Mouse (Mus musculus) forebrain, embryonic 16.5 days (tissue): ENCODE measurements around the gene Crocc. TPM values are rescaled to one million over a fixed set of nuclear protein-coding genes. Genes with fewer than 3 reads are reported as not detected.

Source experiments
- ATAC-seq: fragments of 200-750 bp; cut with Nextera tagmentation; 2 replicates; pipeline ENCODE4 v1.8.0; 2017; ENCODE audit warnings: mild to moderate bottlenecking, moderate library complexity
- H3K27ac ChIP-seq: fragments of 300-500 bp; sonication (generic); 2 replicates; pipeline ENCODE4 v1.5.1; 2014; ENCODE audit warnings: low read length, control low read depth
- H3K27me3 ChIP-seq: fragments of 300-500 bp; sonication (generic); replicated peaks from 2 replicates; pipeline ENCODE4 v1.6.1; 2014; ENCODE audit warnings: low read length; ENCODE audit not compliant: control insufficient read depth, insufficient read depth
- H3K36me3 ChIP-seq: fragments of 300-500 bp; sonication (generic); 2 replicates; pipeline ENCODE4 v1.6.1; 2014; ENCODE audit not compliant: control insufficient read depth, insufficient read depth
- H3K4me1 ChIP-seq: fragments of 300-500 bp; sonication (generic); replicated peaks from 2 replicates; pipeline ENCODE4 v1.6.1; 2014; ENCODE audit warnings: low read length; ENCODE audit not compliant: control insufficient read depth, insufficient read depth
- H3K4me2 ChIP-seq: fragments of 300-500 bp; sonication (generic); 2 replicates; pipeline ENCODE4 v1.6.1; 2014; ENCODE audit warnings: mild to moderate bottlenecking, low read length, control low read depth
- H3K4me3 ChIP-seq: fragments of 300-500 bp; sonication (generic); replicated peaks from 2 replicates; pipeline ENCODE4 v1.5.1; 2014; ENCODE audit warnings: mild to moderate bottlenecking, low read length, control low read depth
- H3K9ac ChIP-seq: fragments of 300-500 bp; sonication (generic); replicated peaks from 2 replicates; pipeline ENCODE4 v1.6.1; 2014; ENCODE audit warnings: low read depth, low read length, control low read depth
- H3K9me3 ChIP-seq: fragments of 300-500 bp; sonication (generic); 2 replicates; pipeline ENCODE4 v1.6.1; 2016; ENCODE audit warnings: low read length; ENCODE audit not compliant: control insufficient read depth
- WGBS: fragments of 180-500 bp; shearing (Covaris S2); extraction: QIAGEN DNeasy Blood & Tissue Kit; methylation state at CpG from one replicate; pipeline ENCODE4 v1.1.7; 2014; 5-methylcytosine and 5-hydroxymethylcytosine counted together
- polyA plus RNA-seq: library from polyadenylated mRNA; unstranded; fragments of >200 nt; fragmentation: Nextera tagmentation; extraction: Ambion mirVana; gene quantifications from 2 replicates; pipeline ENCODE4 v1.2.1, GENCODE M21; 2015

The Crocc gene
- polyA plus RNA-seq, 1 experiment from 2014 or later: 6.7 TPM

- Histone ChIP-seq H3K9me3 (no peaks in the 10 kb centered on the region), H3K4me3 (no peak overlapping the region), H3K4me1 (peaks cover 12% of the 10 kb centered on the region), H3K9ac (no peak overlapping the region), H3K27ac (no peak overlapping the region), H3K27me3 (no peaks in the 10 kb centered on the region), H3K36me3 (peaks cover 9% of the 10 kb centered on the region), H3K4me2 (no peak overlapping the region)
- WGBS: 87% methylated on average over 11 of the region's 11 CpGs
- ATAC-seq: no peak
Measured at GRCm38 (mm10) chr4:140967386-140968159, 92.8 kb downstream of the Crocc start.

Other genes with a start within 250 kb of the Crocc start
- not detected in 2 replicates for gene Padi3, start 249.9 kb downstream of the Crocc start, polyA plus RNA-seq
- gene Padi1, start 214.8 kb downstream of the Crocc start, polyA plus RNA-seq: not detected in 2 replicates
- gene Padi2, start 154.2 kb downstream of the Crocc start, polyA plus RNA-seq: 0.88 and 1.0 TPM in 2 replicates
- 420 and 438 TPM in 2 replicates for gene Sdhb, start 99.3 kb downstream of the Crocc start, polyA plus RNA-seq
- 126 and 142 TPM in 2 replicates for gene Atp13a2, start 73.7 kb downstream of the Crocc start, polyA plus RNA-seq
- gene Mfap2, start 50.1 kb downstream of the Crocc start, polyA plus RNA-seq: 190 and 202 TPM in 2 replicates
- 56.6 and 57.8 TPM in 2 replicates for gene Necap2, start 17.8 kb upstream of the Crocc start, polyA plus RNA-seq
- gene Spata21, start 27.8 kb upstream of the Crocc start, polyA plus RNA-seq: 0.09 and 0.46 TPM in 2 replicates
- gene Szrd1, start 79.2 kb upstream of the Crocc start, polyA plus RNA-seq: 27.6 and 31.2 TPM in 2 replicates
- 25.4 and 27.1 TPM in 2 replicates for gene Fbxo42, start 87.4 kb upstream of the Crocc start, polyA plus RNA-seq
- gene Rsg1, start 153.4 kb upstream of the Crocc start, polyA plus RNA-seq: 8.3 and 11.0 TPM in 2 replicates
- 0.71 and 1.1 TPM in 2 replicates for gene Arhgef19, start 178.9 kb upstream of the Crocc start, polyA plus RNA-seq
- gene Epha2, start 240.7 kb upstream of the Crocc start, polyA plus RNA-seq: 0.92 and 1.5 TPM in 2 replicates